Mouse (Mus musculus): ENCODE results near the gene Nudt6. TPM values are rescaled to one million over a fixed set of nuclear protein-coding genes. Genes with fewer than 3 reads are reported as not detected.

The Nudt6 gene
- total and polyA plus RNA-seq, 3 experiments, result 6.0 to 9.1 TPM; not detected in 1

DNA sequence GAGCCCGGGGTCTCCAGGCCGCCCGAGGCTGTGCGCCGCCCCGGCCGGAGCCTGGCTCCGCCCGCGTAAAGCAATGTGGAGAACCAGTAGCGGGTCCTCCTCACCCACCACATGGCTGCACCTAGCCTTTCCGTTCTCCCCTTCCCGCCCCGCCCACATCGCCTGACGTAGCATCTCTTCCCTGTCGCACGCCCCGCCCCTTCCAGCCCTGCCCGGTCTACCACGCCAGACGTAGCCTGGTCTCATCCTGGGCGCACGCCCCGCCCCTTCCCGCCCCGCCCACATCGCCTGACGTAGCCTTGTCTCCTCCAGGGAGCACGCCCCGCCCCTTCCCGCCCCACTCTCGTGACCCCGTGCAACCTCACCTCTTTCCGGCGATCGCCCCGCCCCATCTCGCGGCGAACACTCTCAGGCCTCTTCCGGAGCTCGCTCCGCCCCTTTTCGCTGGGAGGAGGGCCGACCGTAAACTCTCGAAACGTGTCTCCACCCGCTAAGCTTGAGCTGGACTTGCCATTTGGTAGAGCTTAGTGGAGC lies 486 bp downstream of the Nudt6 start, which contains the start of gene Spata5:
Spata5 (plus strand) TSS at position 439 of the 534 bp plus-strand sequence.
- TF ChIP-seq ZNF384 (IDR thresholded peaks at IDR 0.05; ENCODE audit: low read depth, low read length) (no peak), POLR2A (IDR thresholded peaks at IDR 0.05; ENCODE audit: control insufficient read depth in 1 of 2, insufficient read depth in 1 of 2, low read depth in 1 of 2, low read length in 2 of 2, poor library complexity in 1 of 2) (peak; percentile 80 to 84), ELF1 (IDR thresholded peaks at IDR 0.05; ENCODE audit: low read depth, low read length) (peak; percentile 64), JUND (IDR thresholded peaks at IDR 0.05; ENCODE audit: low read depth, low read length) (no peak), NELFE (IDR thresholded peaks at IDR 0.05; ENCODE audit: low read depth, low read length) (peak; percentile 74; the same call in 1 of the 2 replicates), CHD1 (IDR thresholded peaks at IDR 0.05; ENCODE audit: low read depth, low read length) (no peak), POLR2AphosphoS5 (IDR thresholded peaks at IDR 0.05; ENCODE audit: borderline replicate concordance, low read depth, low read length) (no peak), POLR2AphosphoS2 (IDR thresholded peaks at IDR 0.05; ENCODE audit: low read length) (peak; percentile 56; the same call in 1 of the 2 replicates), SIN3A (IDR thresholded peaks at IDR 0.05; ENCODE audit: low read length) (0 out of 2 replicates have a peak, but pooled peaks have one; percentile 27), ZC3H11A (IDR thresholded peaks at IDR 0.05; ENCODE audit: low read depth, low read length) (no peak), ETS1 (IDR thresholded peaks at IDR 0.05; ENCODE audit: low read depth, low read length) (no peak), E2F4 (IDR thresholded peaks at IDR 0.05; ENCODE audit: borderline replicate concordance, low read depth, low read length) (0 out of 2 replicates have a peak, but pooled peaks have one; percentile 30), KAT2A (conservative IDR thresholded peaks at IDR 0.05; ENCODE audit: low read depth, low read length) (no peak), USF1 (IDR thresholded peaks at IDR 0.05; ENCODE audit: low read depth, low read length) (peak; percentile 69), BHLHE40 (IDR thresholded peaks at IDR 0.05; ENCODE audit: borderline replicate concordance, low read depth, low read length) (peak; percentile 92), MXI1 (IDR thresholded peaks at IDR 0.05; ENCODE audit: low read depth, low read length) (peak; percentile 12; the same call in 1 of the 2 replicates), USF2 (IDR thresholded peaks at IDR 0.05; ENCODE audit: borderline replicate concordance in 1 of 2, insufficient read depth in 1 of 2, low read depth in 1 of 2, low read length in 2 of 2) (no peak), CHD2 (IDR thresholded peaks at IDR 0.05; ENCODE audit: low read length) (no peak)
- Histone ChIP-seq H3K9me3 (replicated peaks; ENCODE audit: insufficient read depth, low read length) (no peaks in the 10 kb centered on the region), H3K27me3 (ENCODE audit: control insufficient read depth in 1 of 2, insufficient read depth in 2 of 2, low read length in 2 of 2) (no peaks in the 10 kb centered on the region), H3K4me3 (ENCODE audit: control insufficient read depth in 1 of 2, insufficient read depth in 1 of 2, low read depth in 2 of 2, low read length in 2 of 2) (peak within 1 kb of the TSS; percentile 94 to 95), H3K79me2 (ENCODE audit: control insufficient read depth, insufficient read depth, low read length, poor library complexity) (peaks cover 35% of the 10 kb centered on the region), H3K36me3 (ENCODE audit: control insufficient read depth in 1 of 2, insufficient read depth in 2 of 2, low read length in 2 of 2) (peaks cover 3 to 12% of the 10 kb centered on the region in 2 experiments; a peak in 3 of 4 replicates), H3K4me1 (ENCODE audit: control insufficient read depth in 1 of 2, insufficient read depth in 2 of 2, low read length in 2 of 2) (peaks cover 2 to 6% of the 10 kb centered on the region in 2 experiments; a peak in 1 of 4 replicates), H3K9ac (ENCODE audit: control insufficient read depth, low read depth, low read length, poor library complexity, severe bottlenecking) (peak within 1 kb of the TSS; percentile 98), H3K27ac (ENCODE audit: control insufficient read depth, low read depth, low read length) (peak within 1 kb of the TSS; percentile 88)
- DNase-seq (ENCODE audit: low read depth, low spot score), result peak; percentile 99

DNA sequence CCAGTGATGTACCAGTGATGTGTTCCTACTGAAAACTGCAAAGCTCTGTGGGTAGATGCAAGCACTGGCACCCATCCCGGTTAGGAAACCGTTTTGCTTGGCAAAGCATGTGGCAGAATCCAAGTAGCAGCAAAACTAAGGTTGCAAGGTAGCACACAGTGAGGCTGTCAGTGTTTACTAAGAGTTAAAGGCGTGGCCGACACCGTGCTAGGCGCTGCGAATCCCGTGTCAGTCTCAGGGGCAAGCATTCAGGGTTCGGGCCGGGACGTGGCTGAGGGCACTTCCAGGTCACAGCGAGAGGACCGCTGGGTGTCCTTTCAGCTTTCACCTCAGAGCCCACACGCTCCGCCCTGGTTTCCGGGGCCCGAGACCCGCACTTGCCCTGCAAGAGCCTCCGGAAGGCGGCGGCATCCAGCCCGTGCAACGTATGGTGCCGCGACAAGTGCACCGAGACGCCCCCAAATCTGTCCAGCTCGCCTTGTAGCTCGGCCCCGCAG lies 1.0 kb downstream of the Nudt6 start:
- peak; percentile 16; the same call in 1 of the 2 replicates for TF ChIP-seq MXI1 (IDR thresholded peaks at IDR 0.05; ENCODE audit: low read depth, low read length)
- no peak for TF ChIP-seq MAZ (IDR thresholded peaks at IDR 0.05; ENCODE audit: low read depth, low read length)
- TF ChIP-seq SIN3A (IDR thresholded peaks at IDR 0.05; ENCODE audit: low read length), result peak; percentile 51; the same call in 1 of the 2 replicates
- no peak; the same call in 1 of the 2 replicates for TF ChIP-seq NELFE (IDR thresholded peaks at IDR 0.05; ENCODE audit: low read depth, low read length)
- TF ChIP-seq MAX (IDR thresholded peaks at IDR 0.05; ENCODE audit: low read length), result peak; percentile 49; the same call in 1 of the 2 replicates
- TF ChIP-seq MYC (IDR thresholded peaks at IDR 0.05; ENCODE audit: low read depth, low read length), result peak; percentile 64
- no peak for TF ChIP-seq RAD21 (IDR thresholded peaks at IDR 0.05; ENCODE audit: low read depth, low read length)
- H3K4me1 ChIP-seq (ENCODE audit: control insufficient read depth in 1 of 2, insufficient read depth in 2 of 2, low read length in 2 of 2), result peaks cover 2 to 6% of the 10 kb centered on the region in 2 experiments; a peak in 1 of 4 replicates
- peaks cover 35% of the 10 kb centered on the region for H3K79me2 ChIP-seq (ENCODE audit: control insufficient read depth, insufficient read depth, low read length, poor library complexity)
- H3K27me3 ChIP-seq (ENCODE audit: control insufficient read depth in 1 of 2, insufficient read depth in 2 of 2, low read length in 2 of 2), result no peaks in the 10 kb centered on the region
- DNase-seq (ENCODE audit: low read depth, low spot score), result no peak
- peak overlapping the region; percentile 85 to 94 for H3K4me3 ChIP-seq (ENCODE audit: control insufficient read depth in 1 of 2, insufficient read depth in 1 of 2, low read depth in 2 of 2, low read length in 2 of 2)
- peaks cover 0 to 14% of the 10 kb centered on the region in 2 experiments; a peak in 2 of 4 replicates for H3K36me3 ChIP-seq (ENCODE audit: control insufficient read depth in 1 of 2, insufficient read depth in 2 of 2, low read length in 2 of 2)
- H3K27ac ChIP-seq (ENCODE audit: control insufficient read depth, low read depth, low read length), result peak overlapping the region; percentile 85
- H3K9me3 ChIP-seq (replicated peaks; ENCODE audit: insufficient read depth, low read length), result no peaks in the 10 kb centered on the region
- H3K9ac ChIP-seq (ENCODE audit: control insufficient read depth, low read depth, low read length, poor library complexity, severe bottlenecking), result peak overlapping the region; percentile 98

Measured in MEL (cell line).